Mouse (Mus musculus) G1E (cell line): Measurements from ENCODE around the gene Cfap221.

ENCODE experiments used
- CTCF ChIP-seq: IDR thresholded peaks from 2 replicates; pipeline ENCODE4 v1.5.1; 2012; ENCODE audit warnings: low read depth, low read length, inconsistent platforms, mixed read lengths
- GATA1 ChIP-seq: IDR thresholded peaks from 2 replicates; pipeline ENCODE4 v1.6.1; 2012; ENCODE audit warnings: borderline replicate concordance, low read length, inconsistent platforms, mixed read lengths
- GATA2 ChIP-seq: IDR thresholded peaks from 2 replicates; pipeline ENCODE4 v1.6.1; 2012; ENCODE audit warnings: low read depth, low read length, inconsistent platforms, borderline replicate concordance
- POLR2AphosphoS5 ChIP-seq: IDR thresholded peaks from 2 replicates; pipeline ENCODE4 v1.6.1; 2012; ENCODE audit warnings: low read depth, low read length, inconsistent platforms; ENCODE audit not compliant: insufficient replicate concordance
- TAL1 ChIP-seq: conservative IDR thresholded peaks from 2 replicates; pipeline ENCODE4 v1.6.1; 2012; ENCODE audit warnings: low read depth, low read length, inconsistent platforms, mixed read lengths

- TF ChIP-seq GATA1 (no peak), CTCF (no peak), TAL1 (no peak), GATA2 (no peak), POLR2AphosphoS5 (no peak)
These were observed 105.9 kb downstream of the Cfap221 start for GRCm38 (mm10) chr1:119891149-119891548.
